Mouse (Mus musculus) kidney, embryonic 16.5 days (tissue): ENCODE measurements around the gene Anpep. TPM values are rescaled to one million over a fixed set of nuclear protein-coding genes. Genes with fewer than 3 reads are reported as not detected.
A peak's percentile ranks its signal among the peaks of the same experiment; 100 is the strongest.

Experiments used
- ATAC-seq: fragments of 200-750 bp; cut with Nextera tagmentation; 2 replicates; pipeline ENCODE4 v1.8.0; 2017; ENCODE audit warnings: moderate TSS enrichment; ENCODE audit not compliant: low FRiP score, low TSS enrichment
- H3K27ac ChIP-seq: fragments of 300-500 bp; sonication (generic); 2 replicates; pipeline ENCODE4 v1.5.1; 2014; ENCODE audit warnings: low read length
- H3K27me3 ChIP-seq: fragments of 300-500 bp; sonication (generic); 2 replicates; pipeline ENCODE4 v1.6.1; 2014; ENCODE audit warnings: low read length, control low read depth, mixed read lengths; ENCODE audit not compliant: insufficient read depth
- H3K36me3 ChIP-seq: fragments of 300-500 bp; sonication (generic); 2 replicates; pipeline ENCODE4 v1.6.1; 2014; ENCODE audit warnings: low read length, control low read depth, mixed read lengths; ENCODE audit not compliant: insufficient read depth
- H3K4me1 ChIP-seq: fragments of 300-500 bp; sonication (generic); 2 replicates; pipeline ENCODE4 v1.6.1; 2014; ENCODE audit warnings: low read length, control low read depth, mixed read lengths; ENCODE audit not compliant: insufficient read depth
- H3K4me2 ChIP-seq: fragments of 300-500 bp; sonication (generic); replicated peaks from 2 replicates; pipeline ENCODE4 v1.6.1; 2014; ENCODE audit warnings: low read depth, low read length
- H3K4me3 ChIP-seq: fragments of 300-500 bp; sonication (generic); 2 replicates; pipeline ENCODE4 v1.5.1; 2014; ENCODE audit warnings: mild to moderate bottlenecking, low read length
- H3K9ac ChIP-seq: fragments of 300-500 bp; sonication (generic); replicated peaks from 2 replicates; pipeline ENCODE4 v1.6.1; 2014; ENCODE audit warnings: low read length
- H3K9me3 ChIP-seq: fragments of 300-500 bp; sonication (generic); 2 replicates; pipeline ENCODE4 v1.6.1; 2016; ENCODE audit warnings: low read length, control low read depth
- WGBS: fragments of 180-500 bp; shearing (Covaris S2); extraction: QIAGEN DNeasy Blood & Tissue Kit; methylation state at CpG from one replicate; pipeline ENCODE4 v1.1.7; 2014; 5-methylcytosine and 5-hydroxymethylcytosine counted together
- polyA plus RNA-seq: library from polyadenylated mRNA; unstranded; fragments of >200 nt; fragmentation: Nextera tagmentation; extraction: Ambion mirVana; gene quantifications from 2 replicates; pipeline ENCODE4 v1.2.1, GENCODE M21; 2015

The Anpep gene
- polyA plus RNA-seq: 163 and 164 TPM in 2 replicates

GRCm38 (mm10) chr7:79860811-79861210 is at the start of gene Anpep:
Gene Anpep (minus strand): TSS chr7:79861059.
- no peak for ATAC-seq
- Histone ChIP-seq H3K27ac (no peak within 1 kb of the TSS), H3K9ac (no peak within 1 kb of the TSS), H3K4me3 (no peak within 1 kb of the TSS), H3K4me2 (no peak within 1 kb of the TSS), H3K9me3 (no peaks in the 10 kb centered on the region), H3K27me3 (no peaks in the 10 kb centered on the region), H3K4me1 (peaks cover 15% of the 10 kb centered on the region; the same call in 1 of the 2 replicates), H3K36me3 (no peaks in the 10 kb centered on the region)
- WGBS: 76% methylated on average over 9 of the region's 9 CpGs

GRCm38 (mm10) chr7:79907356-79907755 is 46.5 kb upstream of the Anpep start:
- Histone ChIP-seq H3K9me3 (no peaks in the 10 kb centered on the region), H3K4me1 (no peaks in the 10 kb centered on the region), H3K27me3 (no peaks in the 10 kb centered on the region), H3K4me3 (no peak overlapping the region), H3K4me2 (no peak overlapping the region), H3K9ac (no peak overlapping the region), H3K27ac (no peak overlapping the region), H3K36me3 (peaks cover 26% of the 10 kb centered on the region)
- WGBS: 57% methylated on average over 2 of the region's 2 CpGs
- no peak for ATAC-seq

GRCm38 (mm10) chr7:79906914-79907313 is 46.1 kb upstream of the Anpep start:
- H3K4me3 ChIP-seq: no peak overlapping the region
- no peak for ATAC-seq
- H3K9me3 ChIP-seq: no peaks in the 10 kb centered on the region
- no peak overlapping the region for H3K27ac ChIP-seq
- peaks cover 26% of the 10 kb centered on the region for H3K36me3 ChIP-seq
- H3K9ac ChIP-seq: no peak overlapping the region
- no peaks in the 10 kb centered on the region for H3K27me3 ChIP-seq
- H3K4me1 ChIP-seq: no peaks in the 10 kb centered on the region
- WGBS: 87% methylated on average over 3 of the region's 3 CpGs
- H3K4me2 ChIP-seq: no peak overlapping the region

- H3K27ac ChIP-seq: no peak overlapping the region
- no peaks in the 10 kb centered on the region for H3K27me3 ChIP-seq
- H3K9ac ChIP-seq: no peak overlapping the region
- no peak overlapping the region for H3K4me2 ChIP-seq
- no peak for ATAC-seq
- WGBS: 95% methylated on average over 4 of the region's 4 CpGs
- no peaks in the 10 kb centered on the region for H3K4me1 ChIP-seq
- no peaks in the 10 kb centered on the region for H3K9me3 ChIP-seq
- no peak overlapping the region for H3K4me3 ChIP-seq
- peaks cover 32% of the 10 kb centered on the region for H3K36me3 ChIP-seq
Observed at GRCm38 (mm10) chr7:79905193-79905592, 44.3 kb upstream of the Anpep start.

GRCm38 (mm10) chr7:79903160-79903792 is 42.4 kb upstream of the Anpep start:
- no peak overlapping the region for H3K4me2 ChIP-seq
- no peak overlapping the region for H3K4me3 ChIP-seq
- H3K27me3 ChIP-seq: no peaks in the 10 kb centered on the region
- no peak overlapping the region for H3K9ac ChIP-seq
- WGBS: 79% methylated on average over 8 of the region's 8 CpGs
- H3K27ac ChIP-seq: no peak overlapping the region
- peaks cover 21% of the 10 kb centered on the region for H3K36me3 ChIP-seq
- H3K4me1 ChIP-seq: no peaks in the 10 kb centered on the region
- H3K9me3 ChIP-seq: no peaks in the 10 kb centered on the region
- ATAC-seq: no peak

- no peak for ATAC-seq
- no peak overlapping the region for H3K27ac ChIP-seq
- no peaks in the 10 kb centered on the region for H3K9me3 ChIP-seq
- H3K4me1 ChIP-seq: no peaks in the 10 kb centered on the region
- H3K9ac ChIP-seq: no peak overlapping the region
- H3K4me3 ChIP-seq: no peak overlapping the region
- H3K36me3 ChIP-seq: peaks cover 17% of the 10 kb centered on the region
- no peak overlapping the region for H3K4me2 ChIP-seq
- WGBS: 94% methylated on average over 6 of the region's 6 CpGs
- H3K27me3 ChIP-seq: no peaks in the 10 kb centered on the region
Observed at GRCm38 (mm10) chr7:79900753-79901152, 39.9 kb upstream of the Anpep start.

GRCm38 (mm10) chr7:79895225-79895624 is 34.4 kb upstream of the Anpep start:
- H3K9ac ChIP-seq: no peak overlapping the region
- H3K4me3 ChIP-seq: no peak overlapping the region
- peak overlapping the region; percentile 3; the same call in 1 of the 2 replicates for H3K27ac ChIP-seq
- no peaks in the 10 kb centered on the region for H3K36me3 ChIP-seq
- no peaks in the 10 kb centered on the region for H3K9me3 ChIP-seq
- peaks cover 10% of the 10 kb centered on the region; the same call in 1 of the 2 replicates for H3K4me1 ChIP-seq
- no peaks in the 10 kb centered on the region for H3K27me3 ChIP-seq
- no peak overlapping the region for H3K4me2 ChIP-seq
- WGBS: 70% methylated on average over 3 of the region's 3 CpGs
- ATAC-seq: peak; percentile 72; the same call in 1 of the 2 replicates

- Histone ChIP-seq H3K9me3 (no peaks in the 10 kb centered on the region), H3K4me2 (no peak overlapping the region), H3K4me1 (peaks cover 10% of the 10 kb centered on the region; the same call in 1 of the 2 replicates), H3K36me3 (no peaks in the 10 kb centered on the region), H3K4me3 (no peak overlapping the region), H3K27ac (no peak overlapping the region; the same call in 1 of the 2 replicates), H3K27me3 (no peaks in the 10 kb centered on the region), H3K9ac (no peak overlapping the region)
- 89% methylated on average over 1 of the region's 1 CpGs for WGBS
- no peak for ATAC-seq
Observed at GRCm38 (mm10) chr7:79894790-79895189, 33.9 kb upstream of the Anpep start.

- Histone ChIP-seq H3K9ac (no peak overlapping the region), H3K4me2 (no peak overlapping the region), H3K4me1 (peaks cover 10% of the 10 kb centered on the region; the same call in 1 of the 2 replicates), H3K27ac (no peak overlapping the region; the same call in 1 of the 2 replicates), H3K27me3 (no peaks in the 10 kb centered on the region), H3K9me3 (no peaks in the 10 kb centered on the region), H3K4me3 (no peak overlapping the region), H3K36me3 (no peaks in the 10 kb centered on the region)
- no peak for ATAC-seq
- WGBS: 65% methylated on average over 6 of the region's 6 CpGs
Observed at GRCm38 (mm10) chr7:79892576-79893428, 31.9 kb upstream of the Anpep start.
